Mouse (Mus musculus): Measurements from ENCODE around the gene Cct6b. TPM values are rescaled to one million over a fixed set of nuclear protein-coding genes. Genes with fewer than 3 reads are reported as not detected.
"Not testable (repeated sequence)": the region's sequence is repeated elsewhere in the genome, so short reads cannot be mapped to it uniquely, and the experiment has no call there.

Gene Cct6b
- polyA plus RNA-seq, 1 experiment from 2014 or later, result 0.14 TPM

GRCm38 (mm10) chr11:82734227-82734626, 29.9 kb downstream of the Cct6b start:
- Histone ChIP-seq H3K9ac (ENCODE audit: low read depth, low read length) (no peak overlapping the region), H3K9me3 (replicated peaks; ENCODE audit: control insufficient read depth, low read length) (no peaks in the 10 kb centered on the region), H3K27ac (ENCODE audit: low read depth, low read length) (no peak overlapping the region), H3K4me2 (no peak overlapping the region), H3K4me1 (ENCODE audit: control insufficient read depth, insufficient read depth, low read length) (no peaks in the 10 kb centered on the region), H3K36me3 (ENCODE audit: control insufficient read depth, insufficient read depth, low read length) (no peaks in the 10 kb centered on the region), H3K27me3 (ENCODE audit: control insufficient read depth, insufficient read depth, low read length) (no peaks in the 10 kb centered on the region), H3K4me3 (ENCODE audit: low read depth, low read length) (no peak overlapping the region)
- ATAC-seq (replicated peaks; ENCODE audit: insufficient number of reproducible peaks, low FRiP score, low TSS enrichment), result no peak

- H3K4me3 ChIP-seq (ENCODE audit: low read depth, low read length), result no peak overlapping the region
- WGBS (ENCODE audit: insufficient replicate concordance), result 86% methylated on average over 2 of the region's 2 CpGs
- no peaks in the 10 kb centered on the region for H3K4me1 ChIP-seq (ENCODE audit: control insufficient read depth, insufficient read depth, low read length)
- no peak overlapping the region for H3K9ac ChIP-seq (ENCODE audit: low read depth, low read length)
- no peak overlapping the region for H3K27ac ChIP-seq (ENCODE audit: low read depth, low read length)
- no peaks in the 10 kb centered on the region for H3K36me3 ChIP-seq (ENCODE audit: control insufficient read depth, insufficient read depth, low read length)
- H3K9me3 ChIP-seq (replicated peaks; ENCODE audit: control insufficient read depth, low read length), result peaks cover 2% of the 10 kb centered on the region; the same call in 1 of the 2 replicates
- no peak overlapping the region for H3K4me2 ChIP-seq
- H3K27me3 ChIP-seq (ENCODE audit: control insufficient read depth, insufficient read depth, low read length), result no peaks in the 10 kb centered on the region
- no peak for ATAC-seq (replicated peaks; ENCODE audit: insufficient number of reproducible peaks, low FRiP score, low TSS enrichment)
These were observed 37.3 kb downstream of the Cct6b start for GRCm38 (mm10) chr11:82726862-82727261.

GRCm38 (mm10) chr11:82719294-82719693, 44.8 kb downstream of the Cct6b start:
- no peaks in the 10 kb centered on the region for H3K4me1 ChIP-seq (ENCODE audit: control insufficient read depth, insufficient read depth, low read length)
- no peak for ATAC-seq (replicated peaks; ENCODE audit: insufficient number of reproducible peaks, low FRiP score, low TSS enrichment)
- H3K4me3 ChIP-seq (ENCODE audit: low read depth, low read length), result no peak overlapping the region
- H3K9ac ChIP-seq (ENCODE audit: low read depth, low read length), result no peak overlapping the region
- no peaks in the 10 kb centered on the region for H3K27me3 ChIP-seq (ENCODE audit: control insufficient read depth, insufficient read depth, low read length)
- no peak overlapping the region for H3K27ac ChIP-seq (ENCODE audit: low read depth, low read length)
- H3K9me3 ChIP-seq (replicated peaks; ENCODE audit: control insufficient read depth, low read length), result no peaks in the 10 kb centered on the region
- 77% methylated on average over 12 of the region's 12 CpGs for WGBS (ENCODE audit: insufficient replicate concordance)
- H3K4me2 ChIP-seq, result no peak overlapping the region
- no peaks in the 10 kb centered on the region for H3K36me3 ChIP-seq (ENCODE audit: control insufficient read depth, insufficient read depth, low read length)

- no peaks in the 10 kb centered on the region for H3K9me3 ChIP-seq (replicated peaks; ENCODE audit: control insufficient read depth, low read length)
- H3K27me3 ChIP-seq (ENCODE audit: control insufficient read depth, insufficient read depth, low read length), result no peaks in the 10 kb centered on the region
- H3K4me3 ChIP-seq (ENCODE audit: low read depth, low read length), result no peak overlapping the region
- H3K36me3 ChIP-seq (ENCODE audit: control insufficient read depth, insufficient read depth, low read length), result no peaks in the 10 kb centered on the region
- no peaks in the 10 kb centered on the region for H3K4me1 ChIP-seq (ENCODE audit: control insufficient read depth, insufficient read depth, low read length)
- ATAC-seq (replicated peaks; ENCODE audit: insufficient number of reproducible peaks, low FRiP score, low TSS enrichment), result no peak
- H3K27ac ChIP-seq (ENCODE audit: low read depth, low read length), result no peak overlapping the region
- no peak overlapping the region for H3K9ac ChIP-seq (ENCODE audit: low read depth, low read length)
- WGBS (ENCODE audit: insufficient replicate concordance), result 70% methylated on average over 3 of the region's 3 CpGs
- H3K4me2 ChIP-seq, result no peak overlapping the region
These were observed 51.4 kb downstream of the Cct6b start for GRCm38 (mm10) chr11:82712681-82713080.

GRCm38 (mm10) chr11:82708934-82709333, 55.2 kb downstream of the Cct6b start:
- ATAC-seq (replicated peaks; ENCODE audit: insufficient number of reproducible peaks, low FRiP score, low TSS enrichment), result no peak
- no peaks in the 10 kb centered on the region for H3K36me3 ChIP-seq (ENCODE audit: control insufficient read depth, insufficient read depth, low read length)
- H3K9ac ChIP-seq (ENCODE audit: low read depth, low read length), result no peak overlapping the region
- no peaks in the 10 kb centered on the region for H3K9me3 ChIP-seq (replicated peaks; ENCODE audit: control insufficient read depth, low read length)
- 67% methylated on average over 4 of the region's 4 CpGs for whole genome bisulfite sequencing (ENCODE audit: insufficient replicate concordance)
- H3K27me3 ChIP-seq (ENCODE audit: control insufficient read depth, insufficient read depth, low read length), result no peaks in the 10 kb centered on the region
- no peak overlapping the region for H3K4me2 ChIP-seq
- H3K4me1 ChIP-seq (ENCODE audit: control insufficient read depth, insufficient read depth, low read length), result no peaks in the 10 kb centered on the region
- no peak overlapping the region for H3K4me3 ChIP-seq (ENCODE audit: low read depth, low read length)
- H3K27ac ChIP-seq (ENCODE audit: low read depth, low read length), result no peak overlapping the region

- no peak overlapping the region for H3K4me3 ChIP-seq (ENCODE audit: low read depth, low read length)
- WGBS (ENCODE audit: insufficient replicate concordance), result 70% methylated on average over 6 of the region's 6 CpGs
These were observed 59.0 kb downstream of the Cct6b start for GRCm38 (mm10) chr11:82705082-82705481.

GRCm38 (mm10) chr11:82699865-82700410, 64.2 kb downstream of the Cct6b start:
- no peak overlapping the region for H3K9ac ChIP-seq (ENCODE audit: low read depth, low read length)

More at GRCm38 (mm10) chr11:82705082-82705481, 59.0 kb downstream of the Cct6b start:
- no peak overlapping the region for H3K27ac ChIP-seq (ENCODE audit: low read depth, low read length)
- no peaks in the 10 kb centered on the region for H3K36me3 ChIP-seq (ENCODE audit: control insufficient read depth, insufficient read depth, low read length)
- H3K9me3 ChIP-seq (replicated peaks; ENCODE audit: control insufficient read depth, low read length), result no peaks in the 10 kb centered on the region
- ATAC-seq (replicated peaks; ENCODE audit: insufficient number of reproducible peaks, low FRiP score, low TSS enrichment), result no peak
- H3K4me1 ChIP-seq (ENCODE audit: control insufficient read depth, insufficient read depth, low read length), result no peaks in the 10 kb centered on the region
- H3K4me2 ChIP-seq, result no peak overlapping the region
- H3K27me3 ChIP-seq (ENCODE audit: control insufficient read depth, insufficient read depth, low read length), result no peaks in the 10 kb centered on the region; the same call in 1 of the 2 replicates
- H3K9ac ChIP-seq (ENCODE audit: low read depth, low read length), result no peak overlapping the region

GRCm38 (mm10) chr11:82695930-82696329, 68.2 kb downstream of the Cct6b start:
- WGBS (ENCODE audit: insufficient replicate concordance), result 64% methylated on average over 7 of the region's 7 CpGs
- no peak overlapping the region for H3K27ac ChIP-seq (ENCODE audit: low read depth, low read length)
- peaks cover 6% of the 10 kb centered on the region; the same call in 1 of the 2 replicates for H3K27me3 ChIP-seq (ENCODE audit: control insufficient read depth, insufficient read depth, low read length)
- no peaks in the 10 kb centered on the region for H3K4me1 ChIP-seq (ENCODE audit: control insufficient read depth, insufficient read depth, low read length)
- H3K9ac ChIP-seq (ENCODE audit: low read depth, low read length), result no peak overlapping the region
- H3K4me2 ChIP-seq, result no peak overlapping the region
- H3K36me3 ChIP-seq (ENCODE audit: control insufficient read depth, insufficient read depth, low read length), result no peaks in the 10 kb centered on the region
- no peak overlapping the region for H3K4me3 ChIP-seq (ENCODE audit: low read depth, low read length)
- no peak for ATAC-seq (replicated peaks; ENCODE audit: insufficient number of reproducible peaks, low FRiP score, low TSS enrichment)
- no peaks in the 10 kb centered on the region for H3K9me3 ChIP-seq (replicated peaks; ENCODE audit: control insufficient read depth, low read length)

More at GRCm38 (mm10) chr11:82699865-82700410, 64.2 kb downstream of the Cct6b start:
- 79% methylated on average over 11 of the region's 11 CpGs for WGBS (ENCODE audit: insufficient replicate concordance)
- H3K27me3 ChIP-seq (ENCODE audit: control insufficient read depth, insufficient read depth, low read length), result peaks cover 6% of the 10 kb centered on the region; the same call in 1 of the 2 replicates
- H3K4me2 ChIP-seq, result no peak overlapping the region
- H3K36me3 ChIP-seq (ENCODE audit: control insufficient read depth, insufficient read depth, low read length), result no peaks in the 10 kb centered on the region
- H3K27ac ChIP-seq (ENCODE audit: low read depth, low read length), result no peak overlapping the region
- H3K4me1 ChIP-seq (ENCODE audit: control insufficient read depth, insufficient read depth, low read length), result no peaks in the 10 kb centered on the region
- no peak overlapping the region for H3K4me3 ChIP-seq (ENCODE audit: low read depth, low read length)
- no peak for ATAC-seq (replicated peaks; ENCODE audit: insufficient number of reproducible peaks, low FRiP score, low TSS enrichment)
- no peaks in the 10 kb centered on the region for H3K9me3 ChIP-seq (replicated peaks; ENCODE audit: control insufficient read depth, low read length)

GRCm38 (mm10) chr11:82694947-82695346, 69.2 kb downstream of the Cct6b start:
- not testable (repeated sequence) for H3K27ac ChIP-seq (ENCODE audit: low read depth, low read length); H3K4me1 ChIP-seq (ENCODE audit: control insufficient read depth, insufficient read depth, low read length); H3K9ac ChIP-seq (ENCODE audit: low read depth, low read length); H3K4me2 ChIP-seq; H3K4me3 ChIP-seq (ENCODE audit: low read depth, low read length); ATAC-seq (replicated peaks; ENCODE audit: insufficient number of reproducible peaks, low FRiP score, low TSS enrichment); H3K27me3 ChIP-seq (ENCODE audit: control insufficient read depth, insufficient read depth, low read length); H3K36me3 ChIP-seq (ENCODE audit: control insufficient read depth, insufficient read depth, low read length); H3K9me3 ChIP-seq (replicated peaks; ENCODE audit: control insufficient read depth, low read length)
